Mouse (Mus musculus) MN1 (cell line): Measurements from ENCODE around the gene Eva1c.
A peak's percentile ranks its signal among the peaks of the same experiment; 100 is the strongest.

Experiments
- DNase-seq: peaks from one replicate; pipeline ENCODE4 v3.0.0-alpha.2; 2016; ENCODE audit warnings: low spot score

Gene Eva1c

GRCm38 (mm10) chr16:90826041-90826440 lies 478 bp upstream of the Eva1c start:
- DNase-seq = no peak

GRCm38 (mm10) chr16:90827498-90827897 lies 979 bp downstream of the Eva1c start:
- no peak for DNase-seq

- DNase-seq = no peak
Measured at GRCm38 (mm10) chr16:90829136-90829535, 2.6 kb downstream of the Eva1c start.

- DNase-seq = peak; percentile 91
Measured at GRCm38 (mm10) chr16:90829894-90830685, 3.6 kb downstream of the Eva1c start.

- peak; percentile 89 for DNase-seq
Measured at GRCm38 (mm10) chr16:90830686-90831439, 4.3 kb downstream of the Eva1c start.

GRCm38 (mm10) chr16:90831676-90832075 lies 5.2 kb downstream of the Eva1c start:
- peak; percentile 34 for DNase-seq

GRCm38 (mm10) chr16:90832495-90832894 lies 6.0 kb downstream of the Eva1c start:
- no peak for DNase-seq

GRCm38 (mm10) chr16:90833041-90833791 lies 6.7 kb downstream of the Eva1c start:
- peak; percentile 52 for DNase-seq

GRCm38 (mm10) chr16:90837431-90837830 lies 10.9 kb downstream of the Eva1c start:
- DNase-seq = no peak

GRCm38 (mm10) chr16:90842164-90842563 lies 15.6 kb downstream of the Eva1c start:
- no peak for DNase-seq

- no peak for DNase-seq
Measured at GRCm38 (mm10) chr16:90845038-90845437, 18.5 kb downstream of the Eva1c start.

GRCm38 (mm10) chr16:90845591-90845990 lies 19.1 kb downstream of the Eva1c start:
- no peak for DNase-seq

GRCm38 (mm10) chr16:90848697-90849096 lies 22.2 kb downstream of the Eva1c start:
- DNase-seq = no peak

GRCm38 (mm10) chr16:90849262-90849661 lies 22.7 kb downstream of the Eva1c start:
- no peak for DNase-seq

GRCm38 (mm10) chr16:90850881-90851280 lies 24.4 kb downstream of the Eva1c start:
- peak; percentile 26 for DNase-seq

- DNase-seq = no peak
Measured at GRCm38 (mm10) chr16:90851621-90852334, 25.3 kb downstream of the Eva1c start.

GRCm38 (mm10) chr16:90856552-90857200 lies 30.2 kb downstream of the Eva1c start:
- no peak for DNase-seq

- no peak for DNase-seq
Measured at GRCm38 (mm10) chr16:90858206-90858605, 31.7 kb downstream of the Eva1c start.

- no peak for DNase-seq
Measured at GRCm38 (mm10) chr16:90863036-90863435, 36.5 kb downstream of the Eva1c start.

GRCm38 (mm10) chr16:90863468-90864046 lies 37.0 kb downstream of the Eva1c start:
- DNase-seq = no peak

GRCm38 (mm10) chr16:90864693-90865092 lies 38.2 kb downstream of the Eva1c start:
- DNase-seq = no peak
